27 mouse cellular contexts compared by ENCODE assay signal in the genomic region with DNA sequence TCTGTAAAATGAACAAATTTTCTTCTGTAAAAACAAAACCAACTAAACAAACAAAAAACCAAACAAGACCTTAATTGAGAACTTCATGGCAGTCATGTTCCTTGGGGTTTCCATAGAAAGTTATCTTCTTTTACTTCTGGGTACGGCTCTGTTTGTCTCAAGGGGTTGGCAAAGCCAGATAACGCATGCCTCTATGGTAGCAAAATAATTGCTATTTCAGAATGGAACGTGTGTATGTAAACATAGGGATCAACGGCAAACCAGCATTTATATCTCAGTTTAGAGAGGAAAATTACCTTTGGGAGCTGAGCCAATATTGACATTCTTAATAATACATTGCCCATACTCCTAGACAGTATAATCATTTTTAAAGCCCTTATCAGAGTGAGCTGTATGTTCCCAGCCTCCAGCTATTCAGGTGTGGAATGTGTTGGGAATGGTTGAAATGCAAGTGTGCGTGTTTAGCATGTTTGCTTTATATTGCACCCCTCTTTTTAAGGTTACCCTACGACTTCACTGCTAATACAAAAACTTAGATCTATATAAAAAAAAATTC. TPM values are rescaled to one million over a fixed set of nuclear protein-coding genes. Genes with fewer than 3 reads are reported as not detected.
DNase-seq lines count a peak whose midpoint lies in the region; ATAC-seq lines count a peak whose summit lies in the region.
"Had no signal": no experiment of that assay in that cellular context is flagged by ENCODE, and none has a peak within 500 bp of the region (broad histone marks: within the 10 kb centered on the region; RNA-seq: fewer than 3 reads in every experiment).

No protein-coding gene starts in this region.

- H3K36me3 ChIP-seq in lung, embryonic 15.5 days, result no peaks in the 10 kb centered on the region
- no peaks in the 10 kb centered on the region for H3K36me3 ChIP-seq in midbrain, embryonic 11.5 days (ENCODE audit: control insufficient read depth, insufficient read depth, low read length)
- H3K36me3 ChIP-seq in midbrain, embryonic 16.5 days (ENCODE audit: control insufficient read depth, insufficient read depth, low read length), result no peaks in the 10 kb centered on the region
- H3K36me3 ChIP-seq in stomach, embryonic 15.5 days, result no peaks in the 10 kb centered on the region
- H3K36me3 ChIP-seq: embryonic facial prominence, embryonic 12.5 days; embryonic facial prominence, embryonic 15.5 days; heart, embryonic 10.5 days; heart, embryonic 13.5 days had no signal

- H3K4me2 ChIP-seq in lung, embryonic 15.5 days, result peak overlapping the region; percentile 16
- no peak overlapping the region for H3K4me2 ChIP-seq in midbrain, embryonic 11.5 days
- H3K4me2 ChIP-seq in midbrain, embryonic 16.5 days (ENCODE audit: low read length), result no peak overlapping the region
- no peak overlapping the region; the same call in 1 of the 2 replicates for H3K4me2 ChIP-seq in stomach, embryonic 15.5 days
- H3K4me2 ChIP-seq: embryonic facial prominence, embryonic 12.5 days; embryonic facial prominence, embryonic 15.5 days; heart, embryonic 13.5 days; hindbrain, embryonic 14.5 days had no signal

- ATAC-seq in lung, embryonic 15.5 days (ENCODE audit: borderline replicate concordance, extremely low read depth, low FRiP score, low TSS enrichment), result no peak
- ATAC-seq in midbrain, embryonic 11.5 days (ENCODE audit: low FRiP score), result no peak
- ATAC-seq in midbrain, embryonic 16.5 days, result no peak
- ATAC-seq in stomach, embryonic 15.5 days (ENCODE audit: insufficient read depth, low FRiP score, low read depth), result peak; percentile 83
- ATAC-seq: CD4-positive, CD25-positive, alpha-beta regulatory T cell, adult 4 months; forebrain, embryonic 14.5 days; forebrain, postnatal 0 days had no signal

- H3K4me3 ChIP-seq in lung, embryonic 15.5 days, result no peak overlapping the region
- no peak overlapping the region for H3K4me3 ChIP-seq in midbrain, embryonic 11.5 days (ENCODE audit: low read depth, low read length)
- no peak overlapping the region for H3K4me3 ChIP-seq in midbrain, embryonic 16.5 days (ENCODE audit: low read depth, low read length)
- no peak overlapping the region for H3K4me3 ChIP-seq in stomach, embryonic 15.5 days (replicated peaks)
- H3K4me3 ChIP-seq: embryonic facial prominence, embryonic 12.5 days; embryonic facial prominence, embryonic 15.5 days; heart, embryonic 10.5 days; heart, embryonic 13.5 days had no signal

- intact Hi-C loops in left cerebral cortex, postnatal 25 days (cut with DNase I), result loop anchor here (2.0 kb wide), 1 partner anchor 103 kb away; no protein-coding TSS in a partner anchor

- H3K4me1 ChIP-seq in lung, embryonic 15.5 days, result 0 out of 2 replicates have a peak, but pooled peaks cover 3% of the 10 kb centered on the region
- peaks cover 6% of the 10 kb centered on the region; the same call in 1 of the 2 replicates for H3K4me1 ChIP-seq in midbrain, embryonic 11.5 days (ENCODE audit: control insufficient read depth, insufficient read depth, low read length)
- peaks cover 16% of the 10 kb centered on the region; the same call in 1 of the 2 replicates for H3K4me1 ChIP-seq in midbrain, embryonic 16.5 days (ENCODE audit: control insufficient read depth, insufficient read depth, low read length)
- H3K4me1 ChIP-seq in stomach, embryonic 15.5 days, result no peaks in the 10 kb centered on the region
- H3K4me1 ChIP-seq: embryonic facial prominence, embryonic 12.5 days; embryonic facial prominence, embryonic 15.5 days had no signal

- DNase-seq in lung, postnatal 14 days, result no peak
- DNase-seq in midbrain, embryonic 11.5 days (ENCODE audit: low spot score, missing footprints), result peak; percentile 33
- no peak for DNase-seq in thymus, postnatal 36 days
- no peak for DNase-seq in left cerebral cortex, postnatal 25 days (ENCODE audit: low spot score in 2 of 2)
- DNase-seq: adrenal gland, adult 2 months; adrenal gland, postnatal 14 days; cerebellum, adult 11 months; cerebellum, adult 2 months; cerebellum, adult 9-11 months; cerebellum, postnatal 25 days; forebrain, postnatal 0 days; gastrocnemius, postnatal 25 days; heart, adult 18-20 months; heart, postnatal 14 days; heart, postnatal 4 days had no signal

- WGBS in lung, embryonic 15.5 days, result 33% methylated on average over 6 of the region's 6 CpGs
- 81% methylated on average over 6 of the region's 6 CpGs for WGBS in midbrain, embryonic 11.5 days
- 80% methylated on average over 6 of the region's 6 CpGs for WGBS in midbrain, embryonic 16.5 days
- 41% methylated on average over 6 of the region's 6 CpGs for WGBS in stomach, embryonic 15.5 days

- no peak overlapping the region for H3K9ac ChIP-seq in lung, embryonic 15.5 days
- H3K9ac ChIP-seq in midbrain, embryonic 11.5 days (ENCODE audit: low read length), result no peak overlapping the region
- H3K9ac ChIP-seq in midbrain, embryonic 16.5 days (ENCODE audit: low read depth, low read length), result no peak overlapping the region
- no peak overlapping the region for H3K9ac ChIP-seq in stomach, embryonic 15.5 days
- H3K9ac ChIP-seq: embryonic facial prominence, embryonic 12.5 days; embryonic facial prominence, embryonic 15.5 days; forebrain, postnatal 0 days; heart, embryonic 13.5 days; hindbrain, embryonic 14.5 days had no signal

- H3K9me3 ChIP-seq in lung, embryonic 15.5 days, result no peaks in the 10 kb centered on the region
- H3K9me3 ChIP-seq in midbrain, embryonic 11.5 days (ENCODE audit: control insufficient read depth, low read length), result no peaks in the 10 kb centered on the region
- no peaks in the 10 kb centered on the region for H3K9me3 ChIP-seq in midbrain, embryonic 16.5 days (replicated peaks; ENCODE audit: control insufficient read depth, low read length, poor library complexity, severe bottlenecking)
- H3K9me3 ChIP-seq in stomach, embryonic 15.5 days, result no peaks in the 10 kb centered on the region
- H3K9me3 ChIP-seq: embryonic facial prominence, embryonic 12.5 days; embryonic facial prominence, embryonic 15.5 days; heart, embryonic 10.5 days had no signal

- no peak overlapping the region for H3K27ac ChIP-seq in lung, embryonic 15.5 days
- no peak overlapping the region for H3K27ac ChIP-seq in midbrain, embryonic 11.5 days (ENCODE audit: low read depth, low read length)
- H3K27ac ChIP-seq in midbrain, embryonic 16.5 days (ENCODE audit: low read length), result no peak overlapping the region
- H3K27ac ChIP-seq in stomach, embryonic 15.5 days, result no peak overlapping the region
- H3K27ac ChIP-seq: embryonic facial prominence, embryonic 12.5 days; embryonic facial prominence, embryonic 15.5 days; heart, embryonic 10.5 days; heart, embryonic 13.5 days; hindbrain, embryonic 14.5 days had no signal

- H3K27me3 ChIP-seq in lung, embryonic 15.5 days, result peaks cover 17% of the 10 kb centered on the region
- no peaks in the 10 kb centered on the region for H3K27me3 ChIP-seq in midbrain, embryonic 11.5 days (ENCODE audit: control insufficient read depth, insufficient read depth, low read length)
- no peaks in the 10 kb centered on the region for H3K27me3 ChIP-seq in midbrain, embryonic 16.5 days (ENCODE audit: control insufficient read depth, insufficient read depth, low read depth, low read length)
- H3K27me3 ChIP-seq in stomach, embryonic 15.5 days (replicated peaks), result peaks cover 5% of the 10 kb centered on the region; the same call in 1 of the 2 replicates

RNA-seq across cellular contexts. Expression of gene Myo16, which starts 1.9 kb away (rescaled TPM):
- polyA plus RNA-seq in lung, embryonic 15.5 days (2015; fragmentation: Nextera tagmentation; extraction: Ambion mirVana), result 0.67 and 0.68 TPM in 2 replicates
- 2.7 and 3.0 TPM in 2 replicates for polyA plus RNA-seq in midbrain, embryonic 11.5 days (2014; fragmentation: Nextera tagmentation; extraction: Ambion mirVana)
- 7.2 and 7.4 TPM in 2 replicates for polyA plus RNA-seq in midbrain, embryonic 16.5 days (2015; fragmentation: Nextera tagmentation; extraction: Ambion mirVana)
- polyA plus RNA-seq in stomach, embryonic 15.5 days (2015; fragmentation: Nextera tagmentation; extraction: Ambion mirVana), result 2.3 TPM in 2 replicates
- total RNA-seq in left cerebral cortex, postnatal 25 days (2021), result 10 to 100 TPM; 30.6 to 42.4 TPM
- total RNA-seq: adrenal gland, postnatal 14 days; common myeloid progenitor, adult 5-6 weeks; MEL had no signal
- polyA plus RNA-seq: adrenal gland, adult 2 months; CD4-positive, CD25-positive, alpha-beta regulatory T cell, adult 4 months had no signal
